Mouse (Mus musculus): Measurements from ENCODE around the gene Mfsd13b.

DNA sequence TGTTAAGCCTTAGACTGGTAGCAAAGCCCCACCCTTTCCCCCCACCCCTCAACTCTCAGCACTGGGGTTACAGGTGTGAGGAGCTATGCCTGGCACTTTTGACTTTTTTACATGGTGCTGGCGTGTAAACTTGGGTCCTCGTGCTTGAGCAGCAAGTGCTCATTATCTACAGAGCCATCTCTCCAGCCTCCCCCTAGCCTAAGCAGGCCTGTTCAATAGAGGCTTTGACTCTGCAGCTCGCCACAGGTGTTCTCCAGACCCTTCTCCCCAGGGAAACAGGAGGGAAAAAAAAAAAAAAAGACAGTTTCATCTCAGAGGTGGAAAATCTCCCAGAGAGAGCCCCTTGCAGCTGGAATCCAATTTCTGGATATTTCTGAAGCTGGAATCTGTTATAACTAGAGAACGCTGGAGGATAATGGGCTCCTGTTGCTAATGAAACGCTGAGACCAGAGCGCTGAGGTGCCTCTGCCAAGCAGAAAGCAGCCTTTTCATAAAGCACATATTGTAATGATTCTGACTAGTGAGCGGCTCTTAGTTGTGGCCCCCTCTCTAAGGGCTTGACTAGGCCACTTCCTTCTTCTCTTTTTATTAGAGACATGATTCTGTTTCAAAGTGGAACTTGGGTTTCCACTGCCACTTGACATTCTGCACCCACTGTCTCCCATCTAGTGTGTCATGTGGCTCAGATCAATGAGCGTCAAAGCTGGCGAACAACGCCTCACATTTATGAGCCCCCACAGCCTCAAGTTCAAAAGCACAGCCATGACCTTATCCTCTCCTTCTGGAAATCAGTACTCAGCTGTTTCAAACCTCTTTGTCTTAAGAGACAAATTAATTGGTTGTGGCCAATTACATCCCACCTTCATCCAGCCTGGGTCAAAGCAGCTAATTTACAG is 29.7 kb downstream of the Mfsd13b start:
- TF ChIP-seq CTCF (IDR thresholded peaks at IDR 0.05; ENCODE audit: low read depth) (no peak), EP300 (IDR thresholded peaks at IDR 0.05; ENCODE audit: low read depth) (no peak)

All from heart, postnatal 0 days (tissue).